Mouse (Mus musculus): ENCODE measurements around the gene Mark4.

DNA sequence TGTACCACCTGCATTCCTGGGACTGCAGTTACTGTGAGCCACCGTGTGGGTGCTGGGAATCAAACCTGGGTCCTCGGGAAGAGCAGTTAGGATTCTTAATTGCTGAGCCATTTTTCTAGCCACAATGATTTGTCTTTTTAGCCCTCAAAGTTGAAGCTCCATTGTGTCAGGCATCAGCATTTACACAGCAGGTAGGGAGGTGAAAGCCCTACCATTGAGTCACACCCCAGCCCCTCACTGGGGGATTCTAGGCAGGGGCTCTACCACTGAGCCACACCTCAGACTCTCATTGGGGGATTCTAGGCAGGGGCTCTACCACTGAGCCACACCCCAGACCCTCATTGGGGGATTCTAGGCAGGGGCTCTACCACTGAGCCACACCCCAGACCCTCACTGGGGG, 22.3 kb downstream of the Mark4 start:
- TF ChIP-seq CTCF (IDR thresholded peaks at IDR 0.05; ENCODE audit: insufficient read depth, low read length) (no peak), POLR2A (IDR thresholded peaks at IDR 0.05; ENCODE audit: borderline replicate concordance, extremely low read depth, low read depth, low read length) (no peak)
